Mouse (Mus musculus) embryonic facial prominence, embryonic 14.5 days (tissue): Measurements from ENCODE around the gene Fam166a. TPM values are rescaled to one million over a fixed set of nuclear protein-coding genes. Genes with fewer than 3 reads are reported as not detected.

ENCODE experiments used
- ATAC-seq: fragments of 200-750 bp; cut with Nextera tagmentation; 2 replicates; pipeline ENCODE4 v1.8.0; 2017; ENCODE audit warnings: low read depth, moderate number of reproducible peaks, moderate TSS enrichment
- DNase-seq: peaks from one replicate; pipeline ENCODE4 v3.0.0-alpha.2; 2015; ENCODE audit warnings: low spot score
- H3K27ac ChIP-seq: fragments of 300-500 bp; sonication (generic); replicated peaks from 2 replicates; pipeline ENCODE4 v1.5.1; 2014; ENCODE audit warnings: low read depth, mild to moderate bottlenecking, low read length, moderate library complexity
- H3K27me3 ChIP-seq: fragments of 300-500 bp; sonication (generic); replicated peaks from 2 replicates; pipeline ENCODE4 v1.6.1; 2014; ENCODE audit warnings: low read length; ENCODE audit not compliant: control insufficient read depth, insufficient read depth
- H3K36me3 ChIP-seq: fragments of 300-500 bp; sonication (generic); 2 replicates; pipeline ENCODE4 v1.6.1; 2014; ENCODE audit warnings: low read length, mixed read lengths; ENCODE audit not compliant: control insufficient read depth, insufficient read depth
- H3K4me1 ChIP-seq: fragments of 300-500 bp; sonication (generic); 2 replicates; pipeline ENCODE4 v1.6.1; 2014; ENCODE audit warnings: antibody characterized with exemption, low read length; ENCODE audit not compliant: control insufficient read depth, insufficient read depth
- H3K4me2 ChIP-seq: fragments of 300-500 bp; sonication (generic); 2 replicates; pipeline ENCODE4 v1.6.1; 2014; ENCODE audit warnings: low read depth, mild to moderate bottlenecking, low read length, moderate library complexity, mixed read lengths
- H3K4me3 ChIP-seq: fragments of 300-500 bp; sonication (generic); 2 replicates; pipeline ENCODE4 v1.5.1; 2014; ENCODE audit warnings: low read depth, mild to moderate bottlenecking, low read length
- H3K9ac ChIP-seq: fragments of 300-500 bp; sonication (generic); 2 replicates; pipeline ENCODE4 v1.6.1; 2014; ENCODE audit warnings: low read depth, mild to moderate bottlenecking, low read length, moderate library complexity, mixed read lengths
- H3K9me3 ChIP-seq: fragments of 300-500 bp; sonication (generic); 2 replicates; pipeline ENCODE4 v1.6.1; 2016; ENCODE audit warnings: low read length; ENCODE audit not compliant: control insufficient read depth
- WGBS: fragments of 180-500 bp; shearing (Covaris S2); extraction: QIAGEN DNeasy Blood & Tissue Kit; methylation state at CpG from one replicate; pipeline ENCODE4 v1.1.7; 2014; 5-methylcytosine and 5-hydroxymethylcytosine counted together
- polyA plus RNA-seq: library from polyadenylated mRNA; unstranded; fragments of >200 nt; fragmentation: Nextera tagmentation; extraction: Ambion mirVana; gene quantifications from 2 replicates; pipeline ENCODE4 v1.2.1, GENCODE M21; 2014

The Fam166a gene
- polyA plus RNA-seq, 1 experiment from 2014 or later, result not detected

DNA sequence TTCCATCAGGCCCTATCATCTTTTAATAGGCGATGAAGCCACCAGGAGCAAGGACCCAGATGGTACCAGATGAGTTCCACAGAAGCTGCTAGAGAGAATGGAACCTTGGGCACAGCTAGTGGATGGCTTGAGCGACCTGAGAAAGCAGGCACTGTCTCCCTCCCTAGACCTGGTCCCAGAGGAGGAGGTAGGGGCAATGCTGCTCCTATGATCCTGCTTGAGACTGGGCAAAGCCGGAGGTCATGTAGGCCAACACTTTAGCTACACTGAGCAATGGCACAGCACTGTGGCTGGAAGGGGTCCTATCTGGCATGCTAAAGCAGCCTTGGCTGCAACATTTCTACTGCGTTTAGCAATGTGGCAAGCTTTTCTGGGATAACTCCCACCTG is 42.9 kb upstream of the Fam166a start:
- H3K27me3 ChIP-seq, result peaks cover 32% of the 10 kb centered on the region
- no peaks in the 10 kb centered on the region for H3K36me3 ChIP-seq
- H3K9me3 ChIP-seq, result no peaks in the 10 kb centered on the region
- H3K4me3 ChIP-seq, result no peak overlapping the region
- H3K4me1 ChIP-seq, result peaks cover 20% of the 10 kb centered on the region
- H3K9ac ChIP-seq, result no peak overlapping the region; the same call in 1 of the 2 replicates
- ATAC-seq, result no peak
- H3K27ac ChIP-seq, result no peak overlapping the region
- WGBS, result 77% methylated on average over 4 of the region's 4 CpGs
- no peak for DNase-seq
- no peak overlapping the region for H3K4me2 ChIP-seq

GRCm38 (mm10) chr2:25176573-25176972 is 42.0 kb upstream of the Fam166a start:
- Histone ChIP-seq H3K9ac (peak overlapping the region; percentile 46), H3K27me3 (peaks cover 41% of the 10 kb centered on the region), H3K36me3 (no peaks in the 10 kb centered on the region), H3K27ac (0 out of 2 replicates have a peak overlapping the region, but pooled peaks have one; percentile 58), H3K9me3 (no peaks in the 10 kb centered on the region), H3K4me1 (peaks cover 20% of the 10 kb centered on the region), H3K4me2 (no peak overlapping the region), H3K4me3 (no peak overlapping the region)
- 60% methylated on average over 6 of the region's 6 CpGs for WGBS
- ATAC-seq (no peak), DNase-seq (no peak)

GRCm38 (mm10) chr2:25177076-25177475 is 41.5 kb upstream of the Fam166a start:
- Histone ChIP-seq H3K9ac (peak overlapping the region; percentile 46), H3K27ac (peak overlapping the region; percentile 58; the same call in 1 of the 2 replicates), H3K4me2 (peak overlapping the region; percentile 25; the same call in 1 of the 2 replicates), H3K9me3 (no peaks in the 10 kb centered on the region), H3K4me1 (peaks cover 20% of the 10 kb centered on the region), H3K27me3 (peaks cover 46% of the 10 kb centered on the region), H3K4me3 (no peak overlapping the region), H3K36me3 (no peaks in the 10 kb centered on the region)
- no peak for DNase-seq
- ATAC-seq, result no peak
- 48% methylated on average over 4 of the region's 4 CpGs for WGBS

DNA sequence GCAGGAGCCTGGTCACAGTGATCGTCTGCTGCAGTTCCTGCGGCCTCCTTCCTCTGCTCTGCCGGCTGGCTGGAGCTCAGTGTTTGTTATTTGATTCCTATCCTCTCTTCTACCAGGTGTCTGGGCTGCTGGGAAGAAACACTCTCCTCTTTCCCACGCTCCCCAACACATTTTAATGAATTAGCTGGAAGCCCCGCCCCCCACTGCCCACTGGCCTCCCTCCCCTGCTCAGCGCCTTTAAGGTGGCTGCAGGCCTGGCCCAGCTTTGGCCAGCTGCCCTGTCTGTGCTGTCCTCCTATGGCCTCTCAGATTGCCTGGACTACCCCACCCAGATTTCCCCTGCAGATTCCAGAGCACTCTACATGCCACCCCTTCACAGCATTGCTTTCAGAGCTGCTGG is 40.9 kb upstream of the Fam166a start:
- H3K9me3 ChIP-seq, result no peaks in the 10 kb centered on the region
- H3K4me1 ChIP-seq, result peaks cover 20% of the 10 kb centered on the region
- ATAC-seq (no peak), DNase-seq (peak; percentile 78)
- peak overlapping the region; percentile 46 for H3K9ac ChIP-seq
- H3K4me3 ChIP-seq, result no peak overlapping the region
- peak overlapping the region; percentile 58; the same call in 1 of the 2 replicates for H3K27ac ChIP-seq
- WGBS, result 7% methylated on average over 5 of the region's 6 CpGs
- no peaks in the 10 kb centered on the region for H3K36me3 ChIP-seq
- peak overlapping the region; percentile 25; the same call in 1 of the 2 replicates for H3K4me2 ChIP-seq
- peaks cover 50% of the 10 kb centered on the region for H3K27me3 ChIP-seq

DNA sequence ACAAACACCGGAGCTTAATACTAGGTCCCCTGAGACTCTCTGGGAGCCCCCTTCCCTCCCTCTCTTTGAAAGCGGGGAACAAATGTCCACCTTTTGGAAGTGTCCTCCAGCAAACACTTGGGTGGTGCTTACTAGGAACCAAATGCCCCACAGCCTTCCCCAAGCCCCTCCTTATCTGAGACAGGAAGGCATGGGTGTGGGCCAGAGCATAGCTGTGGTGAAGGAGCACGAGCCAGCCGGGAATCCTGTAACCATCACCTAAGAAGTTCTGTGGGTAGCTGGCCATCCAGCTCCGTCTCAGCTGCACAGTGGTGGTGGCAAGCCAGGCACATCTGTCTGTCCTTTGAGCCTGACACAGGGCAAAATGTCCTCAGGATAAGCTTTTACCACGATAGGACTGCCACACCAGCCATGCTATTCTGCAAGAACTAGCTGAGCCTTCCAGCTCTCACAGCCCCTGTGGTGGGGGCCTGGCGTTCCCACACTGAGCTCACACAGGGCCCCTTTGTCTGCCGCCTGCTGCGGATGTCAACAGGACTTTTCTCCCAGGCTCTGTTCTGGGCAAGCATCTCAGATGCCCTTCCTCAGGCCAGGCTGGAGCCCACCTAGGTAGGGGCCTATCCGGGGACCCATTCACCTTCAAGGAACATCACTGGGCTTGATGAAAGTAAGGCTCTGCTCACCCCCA is 40.1 kb upstream of the Fam166a start:
- Histone ChIP-seq H3K4me2 (peak overlapping the region; percentile 25), H3K4me3 (no peak overlapping the region), H3K27me3 (peaks cover 57% of the 10 kb centered on the region), H3K4me1 (peaks cover 20% of the 10 kb centered on the region), H3K27ac (peak overlapping the region; percentile 58), H3K9ac (0 out of 2 replicates have a peak overlapping the region, but pooled peaks have one; percentile 28), H3K9me3 (no peaks in the 10 kb centered on the region), H3K36me3 (no peaks in the 10 kb centered on the region)
- DNase-seq, result no peak
- no peak for ATAC-seq
- 12% methylated on average over 10 of the region's 10 CpGs for WGBS

DNA sequence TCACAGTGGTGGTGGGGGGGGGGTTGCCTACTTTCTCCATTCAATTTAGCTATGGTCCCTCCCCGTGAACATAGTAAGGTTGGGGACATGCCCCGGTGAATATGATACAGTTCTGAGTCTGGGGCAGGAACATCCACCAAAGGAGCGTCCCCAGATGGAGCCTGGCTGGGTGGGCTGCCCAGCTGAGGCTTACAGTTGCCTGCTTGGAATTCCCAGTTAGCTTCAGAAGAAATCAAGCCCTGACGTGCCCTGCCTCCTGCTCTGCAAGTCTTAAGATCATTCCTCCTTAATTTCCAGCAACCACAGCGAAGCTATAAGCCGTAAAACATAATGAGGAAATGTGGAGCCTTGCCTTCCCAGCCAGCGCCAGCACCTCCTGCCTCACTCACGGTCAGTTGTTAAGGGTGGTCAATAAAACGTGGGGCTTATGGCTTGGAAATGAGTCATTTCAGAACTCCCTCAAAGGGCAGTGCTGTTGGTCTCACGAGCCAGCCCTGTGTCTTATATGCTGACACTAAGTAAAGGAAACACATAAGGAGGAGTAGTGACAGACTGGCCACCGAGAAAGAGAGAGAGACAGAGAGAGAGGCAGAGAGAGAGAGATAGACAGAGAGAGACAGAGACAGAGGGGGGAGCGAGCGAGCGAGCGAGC is 38.9 kb upstream of the Fam166a start:
- ATAC-seq (no peak), DNase-seq (no peak)
- H3K9ac ChIP-seq, result no peak overlapping the region
- H3K27ac ChIP-seq, result peak overlapping the region; percentile 13; the same call in 1 of the 2 replicates
- H3K27me3 ChIP-seq, result peaks cover 69% of the 10 kb centered on the region
- H3K4me1 ChIP-seq, result peaks cover 20% of the 10 kb centered on the region
- H3K36me3 ChIP-seq, result no peaks in the 10 kb centered on the region
- peak overlapping the region; percentile 57 for H3K4me3 ChIP-seq
- 47% methylated on average over 15 of the region's 15 CpGs for WGBS
- peak overlapping the region; percentile 85 for H3K4me2 ChIP-seq
- H3K9me3 ChIP-seq, result no peaks in the 10 kb centered on the region

GRCm38 (mm10) chr2:25180478-25180903 is 38.1 kb upstream of the Fam166a start, which contains the start of gene Nrarp:
Gene Nrarp, plus strand, starts transcription at chr2:25180758.
- H3K9me3 ChIP-seq, result no peaks in the 10 kb centered on the region
- peak within 1 kb of the TSS; percentile 85 for H3K4me2 ChIP-seq
- peaks cover 26% of the 10 kb centered on the region for H3K4me1 ChIP-seq
- peak; percentile 95 for DNase-seq
- peaks cover 71% of the 10 kb centered on the region for H3K27me3 ChIP-seq
- H3K36me3 ChIP-seq, result no peaks in the 10 kb centered on the region
- H3K27ac ChIP-seq, result peak within 1 kb of the TSS; percentile 75
- under 1% methylated on average over 32 of the region's 35 CpGs for WGBS
- ATAC-seq, result peak; percentile 87
- H3K9ac ChIP-seq, result peak within 1 kb of the TSS; percentile 56
- peak within 1 kb of the TSS; percentile 57 for H3K4me3 ChIP-seq

DNA sequence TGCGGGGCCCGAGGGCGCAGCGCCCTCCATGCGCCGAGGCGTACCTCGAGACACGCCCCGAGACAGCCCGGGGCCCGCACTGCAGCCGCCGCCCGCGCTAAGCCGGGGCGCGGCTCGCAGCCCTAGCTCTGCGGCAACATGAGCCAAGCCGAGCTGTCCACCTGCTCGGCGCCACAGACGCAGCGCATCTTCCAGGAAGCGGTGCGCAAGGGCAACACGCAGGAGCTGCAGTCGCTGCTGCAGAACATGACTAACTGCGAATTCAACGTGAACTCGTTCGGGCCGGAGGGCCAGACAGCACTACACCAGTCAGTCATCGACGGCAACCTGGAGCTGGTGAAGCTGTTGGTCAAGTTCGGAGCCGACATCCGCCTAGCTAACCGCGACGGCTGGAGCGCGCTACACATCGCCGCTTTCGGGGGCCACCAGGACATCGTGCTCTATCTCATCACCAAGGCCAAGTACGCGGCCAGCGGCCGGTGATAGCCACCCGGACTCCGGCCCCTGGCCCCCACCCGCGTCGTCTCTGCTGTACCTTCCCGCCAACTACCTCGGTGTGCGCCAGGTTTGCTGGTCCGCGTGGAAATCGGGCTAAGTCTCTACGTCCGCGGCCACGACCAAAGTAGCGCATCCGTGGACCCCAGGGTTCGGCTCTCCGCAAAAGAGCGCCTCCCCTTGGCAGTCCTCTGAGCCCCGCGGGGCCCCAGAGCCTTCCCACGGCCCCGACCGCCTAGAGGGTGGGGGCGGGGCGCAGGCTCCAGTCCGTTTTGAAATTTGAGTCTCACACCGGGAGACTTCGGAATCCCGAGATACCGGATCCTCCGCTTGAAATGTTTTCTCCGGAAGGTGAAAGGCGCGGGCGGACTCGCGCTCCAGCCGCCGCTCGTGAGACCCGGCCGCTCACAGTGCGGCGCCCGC is 37.3 kb upstream of the Fam166a start:
- peak overlapping the region; percentile 56 for H3K9ac ChIP-seq
- peak overlapping the region; percentile 75 for H3K27ac ChIP-seq
- H3K27me3 ChIP-seq, result peaks cover 67% of the 10 kb centered on the region
- peak overlapping the region; percentile 57 for H3K4me3 ChIP-seq
- H3K9me3 ChIP-seq, result no peaks in the 10 kb centered on the region
- H3K36me3 ChIP-seq, result no peaks in the 10 kb centered on the region
- ATAC-seq (peak; percentile 47), DNase-seq (peak; percentile 73)
- under 1% methylated on average over 74 of the region's 100 CpGs for WGBS
- peaks cover 27% of the 10 kb centered on the region for H3K4me1 ChIP-seq
- H3K4me2 ChIP-seq, result peak overlapping the region; percentile 85
